Mouse (Mus musculus) stomach, embryonic 16.5 days (tissue): ENCODE results near the gene Ciapin1. TPM values are rescaled to one million over a fixed set of nuclear protein-coding genes. Genes with fewer than 3 reads are reported as not detected.

Experiments used
- ATAC-seq: fragments of 200-750 bp; cut with Nextera tagmentation; 2 replicates; pipeline ENCODE4 v1.8.0; 2017; ENCODE audit warnings: moderate number of reproducible peaks, moderate TSS enrichment; ENCODE audit not compliant: insufficient read depth, low FRiP score
- H3K27ac ChIP-seq: fragments of 300-500 bp; sonication (generic); 2 replicates; pipeline ENCODE4 v1.5.1; 2014; ENCODE audit warnings: low read length
- H3K27me3 ChIP-seq: fragments of 300-500 bp; sonication (generic); 2 replicates; pipeline ENCODE4 v1.6.1; 2014; ENCODE audit warnings: low read length, control low read depth, mixed read lengths; ENCODE audit not compliant: control insufficient read depth, insufficient read depth
- H3K36me3 ChIP-seq: fragments of 300-500 bp; sonication (generic); 2 replicates; pipeline ENCODE4 v1.6.1; 2014; ENCODE audit warnings: low read length; ENCODE audit not compliant: control insufficient read depth, insufficient read depth
- H3K4me1 ChIP-seq: fragments of 300-500 bp; sonication (generic); 2 replicates; pipeline ENCODE4 v1.6.1; 2014; ENCODE audit warnings: low read length, control low read depth, mixed read lengths; ENCODE audit not compliant: control insufficient read depth, insufficient read depth
- H3K4me2 ChIP-seq: fragments of 300-500 bp; sonication (generic); 2 replicates; pipeline ENCODE4 v1.6.1; 2014; ENCODE audit warnings: low read depth, low read length, mixed read lengths
- H3K4me3 ChIP-seq: fragments of 300-500 bp; sonication (generic); replicated peaks from 2 replicates; pipeline ENCODE4 v1.5.1; 2014; ENCODE audit warnings: mild to moderate bottlenecking, low read length
- H3K9ac ChIP-seq: fragments of 300-500 bp; sonication (generic); 2 replicates; pipeline ENCODE4 v1.6.1; 2014; ENCODE audit warnings: low read length
- H3K9me3 ChIP-seq: fragments of 300-500 bp; sonication (generic); replicated peaks from 2 replicates; pipeline ENCODE4 v1.6.1; 2016; ENCODE audit warnings: low read length, control low read depth; ENCODE audit not compliant: control insufficient read depth
- WGBS: fragments of 180-500 bp; shearing (Covaris S2); extraction: QIAGEN DNeasy Blood & Tissue Kit; methylation state at CpG from one replicate; pipeline ENCODE4 v1.1.7; 2014; 5-methylcytosine and 5-hydroxymethylcytosine counted together
- polyA plus RNA-seq: library from polyadenylated mRNA; unstranded; fragments of >200 nt; fragmentation: Nextera tagmentation; extraction: Ambion mirVana; gene quantifications from 2 replicates; pipeline ENCODE4 v1.2.1, GENCODE M21; 2015

The Ciapin1 gene
- polyA plus RNA-seq, 1 experiment from 2014 or later = 84.7 TPM

DNA sequence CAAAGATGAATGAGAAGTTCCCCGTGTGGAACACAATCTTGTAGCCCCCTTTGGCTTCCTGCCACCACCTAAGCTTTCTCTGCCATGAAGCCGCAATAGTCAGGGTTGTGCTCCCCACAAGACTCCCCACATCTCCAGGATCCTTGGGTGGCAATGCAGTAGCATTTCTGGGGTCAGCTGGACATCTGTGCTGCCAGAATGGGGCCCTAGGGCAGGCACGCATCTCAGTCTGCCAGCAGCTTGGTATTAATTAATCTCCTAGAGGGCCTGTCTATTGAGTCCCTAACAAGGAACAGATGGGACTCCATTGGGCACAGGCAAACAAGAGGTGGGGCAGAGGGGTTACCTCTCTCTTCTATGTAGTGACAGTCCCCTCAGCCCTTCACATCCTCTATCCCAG, 34.0 kb upstream of the Ciapin1 start:
- Histone ChIP-seq H3K4me1 (peaks cover 48% of the 10 kb centered on the region), H3K4me3 (peak overlapping the region; percentile 20), H3K4me2 (peak overlapping the region; percentile 81), H3K9ac (peak overlapping the region; percentile 71), H3K27ac (peak overlapping the region; percentile 84), H3K9me3 (no peaks in the 10 kb centered on the region), H3K27me3 (no peaks in the 10 kb centered on the region), H3K36me3 (no peaks in the 10 kb centered on the region)
- no peak for ATAC-seq
- WGBS = 38% methylated on average over 3 of the region's 3 CpGs

- Histone ChIP-seq H3K36me3 (no peaks in the 10 kb centered on the region), H3K4me1 (peaks cover 43% of the 10 kb centered on the region), H3K27me3 (no peaks in the 10 kb centered on the region), H3K9me3 (no peaks in the 10 kb centered on the region), H3K4me3 (peak overlapping the region; percentile 50), H3K27ac (peak overlapping the region; percentile 84), H3K4me2 (peak overlapping the region; percentile 81), H3K9ac (peak overlapping the region; percentile 71)
- WGBS = 5% methylated on average over 7 of the region's 7 CpGs
- peak; percentile 81 for ATAC-seq
Observed at GRCm38 (mm10) chr8:94871108-94871894, 33.1 kb upstream of the Ciapin1 start.

GRCm38 (mm10) chr8:94870474-94871107, 32.4 kb upstream of the Ciapin1 start:
- H3K9me3 ChIP-seq = no peaks in the 10 kb centered on the region
- no peaks in the 10 kb centered on the region for H3K27me3 ChIP-seq
- H3K4me2 ChIP-seq = peak overlapping the region; percentile 81
- 6% methylated on average over 22 of the region's 22 CpGs for WGBS
- peaks cover 43% of the 10 kb centered on the region for H3K4me1 ChIP-seq
- H3K36me3 ChIP-seq = no peaks in the 10 kb centered on the region
- peak overlapping the region; percentile 50 for H3K4me3 ChIP-seq
- no peak for ATAC-seq
- peak overlapping the region; percentile 84 for H3K27ac ChIP-seq
- peak overlapping the region; percentile 71 for H3K9ac ChIP-seq

GRCm38 (mm10) chr8:94870003-94870402, 31.8 kb upstream of the Ciapin1 start:
- H3K36me3 ChIP-seq = 0 out of 2 replicates have a peak, but pooled peaks cover 2% of the 10 kb centered on the region
- WGBS = 40% methylated on average over 4 of the region's 4 CpGs
- H3K4me1 ChIP-seq = peaks cover 40% of the 10 kb centered on the region
- H3K9ac ChIP-seq = peak overlapping the region; percentile 71
- no peak overlapping the region for H3K27ac ChIP-seq
- no peak for ATAC-seq
- H3K9me3 ChIP-seq = no peaks in the 10 kb centered on the region
- H3K4me2 ChIP-seq = peak overlapping the region; percentile 81
- H3K4me3 ChIP-seq = peak overlapping the region; percentile 50
- H3K27me3 ChIP-seq = no peaks in the 10 kb centered on the region

DNA sequence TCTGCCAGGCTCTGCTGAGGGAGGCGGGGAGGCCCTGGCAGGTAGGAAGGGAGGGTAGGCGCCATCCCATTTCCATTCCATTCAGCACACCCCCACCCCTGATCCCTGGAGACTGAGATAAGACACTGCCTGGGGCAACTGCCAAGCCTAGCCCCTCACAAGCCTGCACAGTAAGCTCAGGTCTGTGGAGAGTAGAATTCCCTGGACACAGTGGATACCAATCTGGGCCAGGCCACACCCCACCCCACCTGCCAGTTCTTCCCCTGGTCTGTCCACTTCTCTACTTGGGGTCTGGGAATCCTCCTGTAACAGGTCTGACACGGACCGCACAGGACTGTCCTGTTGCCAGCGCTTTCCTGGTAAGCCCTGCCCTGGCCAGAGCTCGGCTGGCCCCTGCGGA, 31.0 kb upstream of the Ciapin1 start:
- no peak overlapping the region for H3K27ac ChIP-seq
- peaks cover 33% of the 10 kb centered on the region for H3K4me1 ChIP-seq
- H3K27me3 ChIP-seq = no peaks in the 10 kb centered on the region
- no peak overlapping the region for H3K4me3 ChIP-seq
- H3K9me3 ChIP-seq = no peaks in the 10 kb centered on the region
- no peak overlapping the region for H3K4me2 ChIP-seq
- 58% methylated on average over 7 of the region's 7 CpGs for WGBS
- no peak for ATAC-seq
- 0 out of 2 replicates have a peak, but pooled peaks cover 4% of the 10 kb centered on the region for H3K36me3 ChIP-seq
- H3K9ac ChIP-seq = peak overlapping the region; percentile 29; the same call in 1 of the 2 replicates

DNA sequence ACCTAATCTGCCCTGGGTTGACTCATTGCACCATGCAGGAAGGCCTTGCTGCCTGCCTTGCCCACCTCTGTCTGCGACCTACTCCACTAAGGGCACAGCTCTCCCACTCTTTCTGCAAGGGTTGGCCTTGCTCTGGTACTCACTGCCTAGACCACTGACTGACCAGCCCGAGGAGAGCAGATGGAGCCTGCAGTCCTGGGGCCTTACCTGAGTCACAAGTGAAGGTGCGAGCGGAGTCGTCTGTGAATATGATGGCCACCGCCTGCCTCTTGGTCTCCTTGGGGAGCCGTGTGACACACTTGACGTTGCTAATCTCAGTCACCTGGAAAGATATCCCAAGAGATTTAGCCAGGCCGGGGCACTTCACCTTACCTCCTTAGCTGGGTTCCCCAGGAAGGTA, 28.8 kb upstream of the Ciapin1 start:
- WGBS = 87% methylated on average over 9 of the region's 9 CpGs
- H3K9ac ChIP-seq = no peak overlapping the region
- H3K36me3 ChIP-seq = 0 out of 2 replicates have a peak, but pooled peaks cover 8% of the 10 kb centered on the region
- no peak overlapping the region for H3K27ac ChIP-seq
- peaks cover 27% of the 10 kb centered on the region for H3K4me1 ChIP-seq
- H3K27me3 ChIP-seq = no peaks in the 10 kb centered on the region
- H3K4me3 ChIP-seq = no peak overlapping the region
- no peak for ATAC-seq
- no peaks in the 10 kb centered on the region for H3K9me3 ChIP-seq
- no peak overlapping the region for H3K4me2 ChIP-seq

DNA sequence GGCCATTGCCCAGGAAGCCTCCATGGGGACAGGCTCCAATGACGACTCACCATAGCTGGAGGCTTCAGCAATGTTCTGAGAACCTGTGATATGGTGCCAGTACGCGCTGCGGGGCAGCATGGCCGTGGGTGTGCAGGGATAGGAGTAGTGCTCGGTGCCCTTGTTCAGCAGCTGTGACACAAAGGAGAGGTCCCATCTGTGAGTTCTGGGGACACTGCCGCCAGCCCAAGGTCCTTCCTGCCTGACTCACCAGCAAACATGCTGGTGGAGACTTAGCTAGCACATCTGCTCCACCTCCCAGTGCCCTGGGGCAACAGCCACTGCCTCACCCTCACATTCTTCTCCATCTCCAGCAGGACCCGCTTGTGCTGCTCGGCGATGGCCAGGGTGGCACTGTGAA, 27.1 kb upstream of the Ciapin1 start:
- ATAC-seq = no peak
- 81% methylated on average over 10 of the region's 10 CpGs for WGBS
- H3K36me3 ChIP-seq = 0 out of 2 replicates have a peak, but pooled peaks cover 8% of the 10 kb centered on the region

GRCm38 (mm10) chr8:94863897-94864673, 25.9 kb upstream of the Ciapin1 start:
- no peaks in the 10 kb centered on the region for H3K27me3 ChIP-seq
- H3K4me3 ChIP-seq = no peak overlapping the region
- H3K9ac ChIP-seq = no peak overlapping the region
- 73% methylated on average over 10 of the region's 10 CpGs for WGBS
- ATAC-seq = no peak
- no peak overlapping the region for H3K4me2 ChIP-seq
- no peaks in the 10 kb centered on the region for H3K9me3 ChIP-seq
- no peak overlapping the region for H3K27ac ChIP-seq
- H3K4me1 ChIP-seq = peaks cover 4% of the 10 kb centered on the region
- 0 out of 2 replicates have a peak, but pooled peaks cover 8% of the 10 kb centered on the region for H3K36me3 ChIP-seq

More for the DNA sequence above, 27.1 kb upstream of the Ciapin1 start:
- Histone ChIP-seq H3K4me2 (no peak overlapping the region), H3K27ac (no peak overlapping the region), H3K4me3 (no peak overlapping the region), H3K9ac (no peak overlapping the region), H3K27me3 (no peaks in the 10 kb centered on the region), H3K4me1 (peaks cover 15% of the 10 kb centered on the region), H3K9me3 (no peaks in the 10 kb centered on the region)
